Mouse (Mus musculus): ENCODE results near the gene Fut8.
"Not testable (repeated sequence)": the region's sequence is repeated elsewhere in the genome, so short reads cannot be mapped to it uniquely, and the experiment has no call there.

The Fut8 gene

DNA sequence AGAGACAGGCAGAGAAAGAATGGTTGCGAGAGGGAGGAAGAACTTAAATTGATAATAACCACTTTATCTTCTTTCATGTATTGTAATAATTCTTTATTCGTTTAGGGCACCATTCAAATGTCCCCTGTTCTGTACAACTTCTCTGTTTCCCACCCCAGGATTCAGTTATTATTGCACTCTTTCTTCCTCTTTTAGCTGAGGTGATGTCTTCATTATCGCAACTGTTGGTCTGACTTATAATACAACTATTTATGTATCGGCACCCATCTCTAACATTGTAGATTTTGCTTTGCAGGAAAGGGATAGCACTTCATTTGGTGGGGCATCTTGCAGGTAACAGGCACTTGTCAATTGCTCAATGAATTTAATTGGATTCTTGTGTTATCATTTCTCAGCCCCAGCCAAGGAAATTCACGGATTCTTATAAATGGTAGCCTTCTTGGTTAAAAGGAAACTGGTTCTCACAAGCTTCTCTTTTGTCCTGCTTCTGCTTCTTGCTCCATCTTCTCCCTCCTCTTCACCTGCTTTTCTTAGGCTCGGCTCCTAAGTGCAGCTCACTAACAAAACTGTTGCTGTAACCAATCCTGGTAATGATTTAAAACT, 15.6 kb upstream of the Fut8 start:
- no peak for DNase-seq (ENCODE audit: low read depth, low spot score)

- no peak for DNase-seq (ENCODE audit: low read depth, low spot score)
Observed at GRCm38 (mm10) chr12:77223595-77223994, 14.3 kb upstream of the Fut8 start.

DNA sequence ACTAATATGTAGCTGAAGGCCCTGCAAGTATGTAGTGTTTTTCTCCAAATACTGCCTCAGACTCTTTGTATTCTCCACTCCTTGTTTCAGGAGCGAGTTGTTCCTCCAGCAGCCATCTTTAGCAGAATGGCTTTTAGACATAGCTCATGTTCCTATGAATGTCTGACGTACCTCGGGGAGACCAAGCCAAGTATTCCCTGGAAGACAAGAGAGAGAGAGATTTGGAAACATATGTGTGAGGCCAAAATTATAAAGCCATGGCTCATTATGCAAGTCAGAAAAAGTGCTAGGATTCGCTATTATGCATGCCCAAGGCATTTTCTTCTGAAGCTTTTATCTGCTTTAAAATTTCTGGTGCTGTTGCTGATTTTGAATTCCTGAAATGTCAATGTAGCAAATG, 13.8 kb upstream of the Fut8 start:
- DNase-seq (ENCODE audit: low read depth, low spot score): peak; percentile 16

DNA sequence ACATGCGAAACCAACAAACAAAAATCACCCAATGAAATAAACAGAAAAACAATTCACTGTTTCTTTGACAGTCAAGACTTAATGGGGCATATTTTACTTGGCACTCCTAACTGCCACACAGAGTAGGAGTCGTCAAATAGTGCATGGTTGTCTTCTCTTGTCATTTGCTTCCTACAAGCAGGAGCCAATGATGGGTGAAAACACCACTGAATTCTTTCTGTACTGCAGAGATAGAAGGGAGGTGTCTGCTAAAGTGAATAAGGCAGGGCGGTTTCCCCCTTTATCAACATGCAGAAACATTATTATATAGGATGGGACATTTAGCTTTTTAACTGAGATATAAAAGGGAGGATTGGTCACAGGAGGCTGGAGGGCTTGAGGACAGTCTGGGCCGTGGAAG, 13.0 kb upstream of the Fut8 start:
- DNase-seq (ENCODE audit: low read depth, low spot score): no peak

DNA sequence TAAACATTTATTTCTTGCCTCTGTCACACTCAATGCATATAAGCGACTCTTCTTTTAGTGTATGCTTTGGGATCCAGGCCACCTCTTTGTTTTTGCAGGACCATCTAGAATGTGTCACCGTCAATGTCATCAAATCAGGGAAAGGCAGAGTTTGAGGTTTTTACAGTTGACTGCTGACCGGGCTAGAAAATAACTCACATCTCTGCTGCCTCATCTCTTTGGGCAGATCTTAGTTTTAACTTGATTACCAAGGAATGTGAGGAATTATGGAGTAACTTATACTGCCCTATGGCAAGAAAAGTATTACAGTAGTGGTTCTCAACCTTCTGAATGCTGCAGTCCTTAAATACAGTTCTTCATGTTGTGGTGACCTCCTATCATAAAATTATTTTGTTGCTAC, 12.2 kb upstream of the Fut8 start:
- DNase-seq (ENCODE audit: low read depth, low spot score): no peak

DNA sequence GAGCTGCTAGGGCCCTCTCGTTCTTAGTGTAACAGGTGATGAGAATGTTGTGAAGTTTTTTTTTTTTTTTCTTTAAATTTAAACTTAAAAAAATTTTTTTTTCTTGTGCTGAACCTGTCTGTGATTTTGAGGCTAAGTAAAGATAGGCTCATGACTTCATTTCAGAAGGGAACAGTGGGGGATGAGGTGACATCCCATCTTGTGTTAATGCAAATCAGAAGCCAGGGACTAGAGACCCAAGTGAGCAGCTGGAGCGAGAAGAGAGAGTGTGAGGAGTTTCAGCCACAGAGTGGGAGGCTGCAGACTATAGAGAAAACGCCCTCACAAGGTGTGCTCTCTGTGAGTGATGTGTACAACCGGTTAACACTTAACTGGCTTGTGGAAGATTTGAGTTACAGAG, 2.0 kb upstream of the Fut8 start:
- no peak for DNase-seq (ENCODE audit: low read depth, low spot score)

GRCm38 (mm10) chr12:77238531-77239389, 835 bp downstream of the Fut8 start:
- DNase-seq (ENCODE audit: low read depth, low spot score): peak; percentile 86

DNA sequence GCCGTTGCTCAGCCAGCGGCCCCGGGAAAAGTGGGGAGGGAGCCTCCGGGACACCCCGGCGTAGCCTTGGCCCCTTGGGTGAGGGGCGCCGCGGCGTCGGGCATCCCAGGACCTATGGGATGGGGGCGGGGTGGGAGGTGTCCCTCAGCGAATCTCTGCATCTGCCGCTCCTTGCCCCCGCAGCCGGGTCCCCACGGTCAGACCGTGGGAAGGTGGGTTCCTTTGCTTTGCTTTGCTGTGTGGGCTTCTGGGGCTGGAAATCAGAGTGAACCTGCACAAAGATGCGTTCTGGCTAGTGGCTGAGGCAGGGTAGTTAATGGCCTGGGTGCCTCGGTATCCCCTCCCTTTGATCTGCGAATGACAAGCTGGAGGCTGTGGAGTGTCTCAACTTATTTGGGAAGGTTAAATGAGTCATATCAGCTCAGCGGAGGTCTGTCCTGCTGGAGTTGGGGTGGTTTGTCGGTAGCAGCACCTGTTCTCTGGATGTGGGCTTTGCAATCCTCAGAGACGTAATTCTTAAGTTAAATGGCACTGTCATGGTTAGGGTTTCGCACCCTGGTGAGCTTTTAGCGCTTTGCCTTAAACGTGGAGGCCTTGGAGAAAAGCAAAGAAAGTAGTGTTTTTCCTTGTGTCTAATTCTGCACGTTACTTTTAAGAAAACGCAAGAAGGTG, 1.6 kb downstream of the Fut8 start:
- DNase-seq (ENCODE audit: low read depth, low spot score): peak; percentile 8

DNA sequence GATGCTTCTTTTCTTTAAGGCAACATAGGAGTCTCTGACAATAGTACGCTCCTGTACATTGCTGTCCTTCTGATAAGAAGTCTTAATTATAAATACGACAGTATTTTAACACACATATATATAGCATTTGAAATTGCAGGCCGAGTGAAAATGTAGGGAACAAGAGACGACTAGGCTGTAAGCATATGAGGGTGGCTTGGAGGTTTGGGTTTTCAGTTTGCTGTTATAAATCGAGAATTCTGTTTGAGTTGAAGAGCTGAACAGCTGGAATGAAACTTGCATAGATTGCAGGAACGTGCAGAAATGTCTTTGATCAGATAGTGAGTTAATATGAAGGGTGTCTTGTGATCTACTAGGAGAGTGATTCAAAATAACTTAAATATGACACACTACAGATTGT, 2.4 kb downstream of the Fut8 start:
- DNase-seq (ENCODE audit: low read depth, low spot score): peak; percentile 4

GRCm38 (mm10) chr12:77240839-77241238, 2.9 kb downstream of the Fut8 start:
- DNase-seq (ENCODE audit: low read depth, low spot score): peak; percentile 34

DNA sequence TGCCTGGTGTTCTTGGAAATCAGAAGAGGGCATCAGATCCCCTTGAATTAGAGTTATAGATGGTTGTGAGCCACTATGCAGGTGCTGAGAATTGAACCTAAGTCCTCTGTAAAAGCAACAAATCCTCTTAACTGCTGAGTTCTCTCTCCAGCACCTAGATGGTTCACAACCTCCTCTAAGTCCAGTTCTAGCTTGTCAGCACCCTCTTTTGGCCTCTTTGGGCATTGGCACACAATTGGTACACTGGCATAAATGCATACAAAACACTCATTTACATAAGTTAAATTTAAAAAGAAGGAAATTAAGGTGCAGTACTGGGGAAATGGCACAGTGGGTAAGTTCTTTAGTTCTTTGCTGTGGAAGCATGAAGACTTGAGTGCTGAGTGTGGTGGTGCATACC, 24.7 kb downstream of the Fut8 start:
- no peak for DNase-seq (ENCODE audit: low read depth, low spot score)

DNA sequence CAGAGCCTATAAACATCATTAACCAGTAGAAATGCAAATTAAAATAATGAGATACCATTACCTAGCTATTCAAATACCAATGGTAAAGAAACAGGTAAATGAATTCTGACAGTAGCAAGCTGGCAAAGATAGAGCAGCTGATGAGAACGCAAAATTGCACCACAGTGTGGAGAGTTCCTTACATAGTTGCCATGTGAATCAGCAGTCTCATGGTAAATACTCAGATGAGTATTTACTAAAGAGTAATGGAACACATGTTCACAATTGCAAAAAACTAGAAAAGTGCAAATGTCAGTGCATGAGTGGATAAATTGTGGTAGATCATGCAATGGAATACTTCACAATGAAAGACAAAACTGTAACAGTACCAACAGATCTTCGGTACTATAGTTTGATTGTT, 25.9 kb downstream of the Fut8 start:
- no peak for DNase-seq (ENCODE audit: low read depth, low spot score)

GRCm38 (mm10) chr12:77270694-77271093, 32.8 kb downstream of the Fut8 start:
- no peak for DNase-seq (ENCODE audit: low read depth, low spot score)

DNA sequence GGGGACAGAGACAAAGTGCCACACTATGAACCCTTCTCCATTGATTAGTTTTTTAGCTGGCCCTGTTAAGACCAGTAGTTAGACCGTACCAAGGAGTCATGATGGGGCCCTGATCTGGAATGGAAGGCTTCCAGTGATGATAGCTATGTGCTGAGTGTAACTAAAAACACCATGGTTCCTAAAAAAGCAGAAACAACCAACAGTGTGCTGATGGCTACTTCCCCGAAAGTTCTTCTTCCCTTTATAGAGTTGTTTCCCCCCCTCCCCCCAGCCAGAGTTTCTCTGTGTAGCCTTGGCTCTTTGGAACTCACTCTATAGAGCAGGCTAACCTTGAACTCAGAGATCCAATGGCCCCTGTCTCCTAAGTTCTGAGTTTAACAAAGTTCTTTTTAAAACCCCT, 50.6 kb downstream of the Fut8 start:
- DNase-seq (ENCODE audit: low read depth, low spot score): no peak

DNA sequence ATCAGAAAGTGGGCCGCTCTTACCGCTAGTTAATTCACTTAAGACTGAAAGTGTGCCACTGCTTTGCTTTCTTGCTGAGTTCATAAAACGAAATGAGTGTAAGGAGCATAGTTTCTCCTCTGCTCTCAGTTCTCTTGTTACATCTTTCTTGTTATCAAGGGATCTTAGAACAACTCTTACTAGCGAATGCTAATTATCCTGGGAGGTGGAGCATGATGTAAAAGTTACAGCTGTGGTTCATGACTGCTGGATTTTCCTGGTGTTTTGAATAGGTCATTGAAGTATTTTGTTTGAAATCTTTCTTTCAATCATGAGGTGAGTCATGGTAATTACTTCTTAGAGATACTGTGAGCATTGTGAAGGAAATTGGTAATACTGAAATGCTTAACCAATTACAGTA, 53.1 kb downstream of the Fut8 start:
- DNase-seq (ENCODE audit: low read depth, low spot score): no peak

DNA sequence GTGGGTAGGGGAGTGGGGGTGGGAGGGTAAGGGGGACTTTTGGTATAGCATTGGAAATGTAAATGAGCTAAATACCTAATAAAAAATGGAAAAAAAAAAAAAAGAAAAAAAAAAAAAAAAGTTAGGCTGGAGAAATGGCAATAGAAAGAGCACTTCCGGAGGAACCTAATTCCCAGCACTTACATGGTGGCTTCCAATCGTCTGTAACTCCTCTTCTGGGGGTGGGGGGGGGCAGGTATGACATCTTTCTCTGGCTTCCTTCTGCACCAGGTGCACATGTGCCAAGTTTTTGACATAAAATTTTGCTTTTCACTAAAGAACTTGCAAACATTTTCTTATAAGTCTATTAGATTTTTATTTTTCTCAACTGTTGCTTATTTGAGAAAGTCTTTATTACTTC, 53.9 kb downstream of the Fut8 start:
- DNase-seq (ENCODE audit: low read depth, low spot score): not testable (repeated sequence)

DNA sequence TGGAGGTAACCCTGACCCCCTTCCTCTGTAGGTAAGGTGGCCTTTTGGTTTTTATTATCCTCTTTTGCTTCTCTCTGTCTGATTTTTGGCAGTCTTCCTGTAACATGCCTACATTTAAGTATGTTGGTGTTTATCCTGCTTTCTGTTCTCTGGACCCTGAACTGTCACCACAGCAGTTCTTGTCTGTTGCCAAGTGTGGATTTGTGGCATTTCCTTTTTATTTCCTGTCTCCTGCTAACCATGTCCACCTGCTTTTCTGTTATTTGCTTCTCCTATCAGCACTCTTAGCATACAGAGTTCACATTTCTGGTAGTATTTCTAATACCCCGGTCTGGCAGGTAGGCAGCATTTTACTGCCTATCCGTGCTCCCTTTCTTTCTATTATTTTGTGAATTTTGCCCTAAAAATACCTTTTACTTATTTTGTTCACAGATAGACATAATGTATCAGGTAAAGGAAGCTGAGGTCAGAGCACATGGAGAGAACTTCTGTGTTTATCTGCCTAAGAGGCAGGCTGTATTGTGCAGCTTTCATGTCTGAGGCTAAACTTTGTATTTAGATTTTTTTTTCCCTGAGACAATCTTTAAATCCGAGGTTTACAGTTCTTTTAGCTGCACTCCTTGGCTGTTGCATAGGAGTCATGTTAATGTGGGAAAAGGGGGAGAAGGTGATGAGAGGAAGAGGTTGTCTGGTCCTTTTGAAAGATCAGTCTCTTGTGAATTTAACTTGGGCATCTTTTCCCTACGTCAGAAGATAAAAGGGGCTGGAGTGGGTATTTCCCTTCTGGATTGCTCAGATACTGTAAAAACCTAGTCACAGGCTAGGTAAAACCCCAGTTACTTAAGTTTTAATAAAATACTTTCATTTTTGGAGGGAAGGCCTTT, 54.7 kb downstream of the Fut8 start:
- DNase-seq (ENCODE audit: low read depth, low spot score): no peak

GRCm38 (mm10) chr12:77296119-77296518, 58.2 kb downstream of the Fut8 start:
- no peak for DNase-seq (ENCODE audit: low read depth, low spot score)

DNA sequence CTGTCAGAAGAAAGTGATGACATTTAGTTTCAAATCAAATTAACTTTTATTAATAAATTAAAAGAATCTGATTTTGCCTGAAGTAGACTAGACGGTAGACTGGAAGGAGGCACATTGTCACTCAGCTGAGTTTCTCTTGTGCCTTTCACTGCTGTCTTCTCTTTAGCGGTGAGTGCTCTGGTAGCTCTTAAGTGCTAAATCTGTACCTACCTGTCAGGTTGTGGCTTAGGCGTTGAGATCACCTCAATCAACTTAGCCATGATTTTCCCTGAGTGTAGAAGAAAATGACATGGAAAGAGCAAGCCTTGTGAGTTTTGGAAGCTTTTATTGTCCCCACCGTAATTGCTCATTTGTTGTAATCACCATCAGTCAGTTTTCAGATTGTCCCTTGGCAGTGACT, 59.2 kb downstream of the Fut8 start:
- DNase-seq (ENCODE audit: low read depth, low spot score): no peak

GRCm38 (mm10) chr12:77297858-77298257, 59.9 kb downstream of the Fut8 start:
- DNase-seq (ENCODE audit: low read depth, low spot score): no peak

GRCm38 (mm10) chr12:77302011-77302410, 64.1 kb downstream of the Fut8 start:
- DNase-seq (ENCODE audit: low read depth, low spot score): no peak

- DNase-seq (ENCODE audit: low read depth, low spot score): no peak
Observed at GRCm38 (mm10) chr12:77303367-77303766, 65.4 kb downstream of the Fut8 start.
